Mouse (Mus musculus): Measurements from ENCODE around the gene Ppp6c. TPM values are rescaled to one million over a fixed set of nuclear protein-coding genes. Genes with fewer than 3 reads are reported as not detected.

Ppp6c gene
- polyA plus RNA-seq (2012; rRNA removed): 47.8 and 54.3 TPM in 2 replicates

DNA sequence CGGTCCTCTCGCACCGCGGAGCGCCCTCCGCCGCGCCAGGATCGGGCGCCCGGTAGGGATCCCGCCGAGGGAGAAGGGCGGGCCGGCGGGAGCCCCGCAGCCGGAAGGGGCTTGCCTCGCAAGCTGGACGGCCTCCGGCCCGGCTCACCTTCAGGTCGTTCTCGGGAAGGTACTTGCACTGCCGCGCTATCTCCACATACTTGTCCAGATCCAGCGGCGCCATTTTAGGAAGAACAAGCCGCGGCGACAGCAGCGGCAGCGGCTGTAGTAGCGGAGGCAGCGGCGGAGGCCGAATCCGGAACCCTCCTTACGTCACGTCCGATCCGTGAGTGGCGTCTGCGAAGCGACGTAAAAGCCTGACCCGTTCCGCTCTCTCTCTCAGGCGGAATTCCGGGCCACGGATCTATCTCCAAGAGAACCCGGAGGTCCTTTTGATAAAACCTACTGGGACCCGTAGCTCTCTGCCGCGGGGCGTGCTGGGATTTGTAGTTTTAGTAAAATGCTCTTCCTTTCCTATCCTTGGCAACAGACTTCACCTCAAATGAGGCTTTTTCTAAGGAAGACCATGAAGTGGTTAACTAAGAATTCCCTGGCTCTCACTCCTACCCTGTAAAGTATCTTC lies at the start of gene Ppp6c:
Gene Ppp6c (minus strand): TSS at position 433 of the 622 bp plus-strand sequence.

DNA sequence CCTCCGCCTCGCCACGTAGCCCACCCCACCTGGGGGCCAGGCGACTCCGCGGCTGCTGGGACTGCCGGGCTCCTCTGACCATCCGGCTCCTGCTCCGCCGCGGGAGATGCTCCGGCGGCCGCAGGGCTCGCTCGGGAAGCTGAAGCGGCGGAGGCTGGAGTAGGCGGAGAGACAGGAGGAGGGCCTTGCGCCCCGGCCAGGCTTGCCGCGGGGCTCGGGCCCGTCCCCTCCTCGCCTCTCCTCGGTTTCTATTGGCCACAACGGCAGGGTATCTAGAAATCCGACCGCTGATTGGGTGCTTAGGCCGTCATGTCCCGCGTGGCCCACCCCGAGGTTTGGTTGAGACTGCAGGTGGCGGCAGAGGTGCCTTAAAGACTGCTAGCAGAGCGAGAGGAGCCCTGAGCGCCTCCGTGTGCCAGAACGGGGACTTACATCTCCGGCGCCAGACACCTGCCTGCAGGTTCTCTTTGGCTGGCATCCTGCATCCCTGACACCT lies 35.6 kb downstream of the Ppp6c start, which contains the start of gene Scai:
Gene Scai (minus strand): TSS at position 174 of the 496 bp plus-strand sequence.

Other genes starting within 250 kb of the Ppp6c start
- 0.94 and 1.3 TPM in 2 replicates for gene Wdr38, start 229.0 kb downstream of the Ppp6c start, polyA plus RNA-seq (2012; rRNA removed)
- 75.0 and 77.2 TPM in 2 replicates for gene Arpc5l, start 221.1 kb downstream of the Ppp6c start, polyA plus RNA-seq (2012; rRNA removed)
- 628 and 699 TPM in 2 replicates for gene Rpl35, start 220.8 kb downstream of the Ppp6c start, polyA plus RNA-seq (2012; rRNA removed)
- 48.7 and 52.8 TPM in 2 replicates for gene Golga1, start 160.9 kb downstream of the Ppp6c start, polyA plus RNA-seq (2012; rRNA removed)
- gene Scai, start 35.7 kb downstream of the Ppp6c start, polyA plus RNA-seq (2012; rRNA removed): 12.9 and 13.4 TPM in 2 replicates

Measured in central nervous system, embryonic 14 days (tissue).